Mouse (Mus musculus): ENCODE measurements at regions not wholly inside any gene's neighbourhood (a gene's known extent, or its start where the extent isn't known, plus 50 kb on each side); places are given as distances from the start of the nearest gene placed in this dataset.

DNA sequence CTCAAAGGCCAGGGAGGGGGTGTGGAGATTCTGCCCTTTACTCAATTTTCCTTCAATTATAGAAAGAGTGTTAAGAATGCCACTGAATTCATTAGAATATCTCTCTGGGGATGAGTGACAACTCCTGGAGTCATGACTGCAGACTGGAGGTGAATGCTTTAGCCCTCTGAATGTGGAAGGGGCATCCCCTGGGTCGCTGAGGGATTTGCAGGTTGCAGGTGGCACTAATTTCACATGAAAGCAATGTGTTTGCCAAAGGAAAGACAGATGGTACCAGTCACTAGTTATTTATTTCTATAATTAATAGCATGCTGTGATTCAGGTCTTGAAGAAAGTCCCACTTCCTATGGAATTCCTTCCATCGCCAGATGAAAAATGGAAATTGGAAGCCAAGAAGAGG, 321.1 kb downstream of the Tlr4 start:
- TF ChIP-seq CTCF (IDR thresholded peaks at IDR 0.05; ENCODE audit: extremely low read depth, insufficient read depth, insufficient read length, insufficient replicate concordance) (no peak), POLR2A (IDR thresholded peaks at IDR 0.05; ENCODE audit: low read depth, low read length) (no peak)

Data from spleen, adult 2 months (tissue).